Comparison of ENCODE assay signal across 1 mouse cellular context in genomic region chr6:122874720-122875389, GRCm38 (mm10).
A peak's percentile ranks its signal among the peaks of the same experiment; 100 is the strongest.
TF ChIP-seq lines count a peak whose summit lies in the region.

No protein-coding gene starts in this region.

TF ChIP-seq in MEL, 35 proteins besides CTCF, POLR2A, EP300 and RAD21:
- TF ChIP-seq SMC3 (IDR thresholded peaks at IDR 0.05; ENCODE audit: low read depth, low read length) (no peak), E2F4 (IDR thresholded peaks at IDR 0.05; ENCODE audit: borderline replicate concordance, low read depth, low read length) (no peak), HCFC1 (IDR thresholded peaks at IDR 0.05; ENCODE audit: low read depth, low read length) (no peak), MYC (IDR thresholded peaks at IDR 0.05; ENCODE audit: low read depth, low read length) (peak; percentile 35; the same call in 1 of the 2 replicates), SIN3A (IDR thresholded peaks at IDR 0.05; ENCODE audit: low read length) (no peak), TCF12 (IDR thresholded peaks at IDR 0.05; ENCODE audit: low read depth, low read length) (no peak), ETS1 (IDR thresholded peaks at IDR 0.05; ENCODE audit: low read depth, low read length) (no peak), POLR2AphosphoS5 (IDR thresholded peaks at IDR 0.05; ENCODE audit: borderline replicate concordance, low read depth, low read length) (no peak), GABPA (IDR thresholded peaks at IDR 0.05; ENCODE audit: low read depth, low read length) (no peak), POLR2AphosphoS2 (IDR thresholded peaks at IDR 0.05; ENCODE audit: low read length) (no peak), TBP (IDR thresholded peaks at IDR 0.05; ENCODE audit: low read depth, low read length) (no peak), ZC3H11A (IDR thresholded peaks at IDR 0.05; ENCODE audit: low read depth, low read length) (no peak), NRF1 (IDR thresholded peaks at IDR 0.05; ENCODE audit: insufficient read depth, low read depth, low read length, poor library complexity, severe bottlenecking) (no peak), MAX (IDR thresholded peaks at IDR 0.05; ENCODE audit: low read length) (0 out of 2 replicates have a peak, but pooled peaks have one; percentile 55), MAZ (IDR thresholded peaks at IDR 0.05; ENCODE audit: low read depth, low read length) (no peak), CHD1 (IDR thresholded peaks at IDR 0.05; ENCODE audit: low read depth, low read length) (no peak), ZKSCAN1 (IDR thresholded peaks at IDR 0.05; ENCODE audit: low read depth, low read length) (no peak), ZNF384 (IDR thresholded peaks at IDR 0.05; ENCODE audit: low read depth, low read length) (peak; percentile 80), MYB (IDR thresholded peaks at IDR 0.05; ENCODE audit: low read depth, low read length) (no peak), CHD2 (IDR thresholded peaks at IDR 0.05; ENCODE audit: low read length) (no peak), BHLHE40 (IDR thresholded peaks at IDR 0.05; ENCODE audit: borderline replicate concordance, low read depth, low read length) (no peak), RCOR1 (IDR thresholded peaks at IDR 0.05; ENCODE audit: low read depth, low read length) (no peak), MXI1 (IDR thresholded peaks at IDR 0.05; ENCODE audit: low read depth, low read length) (peak; percentile 81), USF1 (IDR thresholded peaks at IDR 0.05; ENCODE audit: low read depth, low read length) (no peak), TAL1 (IDR thresholded peaks at IDR 0.05; ENCODE audit: low read length) (no peak), KAT2A (conservative IDR thresholded peaks at IDR 0.05; ENCODE audit: low read depth, low read length) (no peak; the same call in 1 of the 2 replicates), MEF2A (IDR thresholded peaks at IDR 0.05; ENCODE audit: extremely low read depth, insufficient replicate concordance, low read depth, low read length, poor library complexity, severe bottlenecking) (no peak), JUND (IDR thresholded peaks at IDR 0.05; ENCODE audit: low read depth, low read length) (no peak), ZMIZ1 (IDR thresholded peaks at IDR 0.05; ENCODE audit: low read depth, low read length) (peak; percentile 5; the same call in 1 of the 2 replicates), MAFK (IDR thresholded peaks at IDR 0.05; ENCODE audit: borderline replicate concordance, low read depth, low read length) (no peak), GATA1 (IDR thresholded peaks at IDR 0.05; ENCODE audit: low read depth, low read length) (no peak)
